ENCODE assay signal across 8 mouse cellular contexts in the genomic region with DNA sequence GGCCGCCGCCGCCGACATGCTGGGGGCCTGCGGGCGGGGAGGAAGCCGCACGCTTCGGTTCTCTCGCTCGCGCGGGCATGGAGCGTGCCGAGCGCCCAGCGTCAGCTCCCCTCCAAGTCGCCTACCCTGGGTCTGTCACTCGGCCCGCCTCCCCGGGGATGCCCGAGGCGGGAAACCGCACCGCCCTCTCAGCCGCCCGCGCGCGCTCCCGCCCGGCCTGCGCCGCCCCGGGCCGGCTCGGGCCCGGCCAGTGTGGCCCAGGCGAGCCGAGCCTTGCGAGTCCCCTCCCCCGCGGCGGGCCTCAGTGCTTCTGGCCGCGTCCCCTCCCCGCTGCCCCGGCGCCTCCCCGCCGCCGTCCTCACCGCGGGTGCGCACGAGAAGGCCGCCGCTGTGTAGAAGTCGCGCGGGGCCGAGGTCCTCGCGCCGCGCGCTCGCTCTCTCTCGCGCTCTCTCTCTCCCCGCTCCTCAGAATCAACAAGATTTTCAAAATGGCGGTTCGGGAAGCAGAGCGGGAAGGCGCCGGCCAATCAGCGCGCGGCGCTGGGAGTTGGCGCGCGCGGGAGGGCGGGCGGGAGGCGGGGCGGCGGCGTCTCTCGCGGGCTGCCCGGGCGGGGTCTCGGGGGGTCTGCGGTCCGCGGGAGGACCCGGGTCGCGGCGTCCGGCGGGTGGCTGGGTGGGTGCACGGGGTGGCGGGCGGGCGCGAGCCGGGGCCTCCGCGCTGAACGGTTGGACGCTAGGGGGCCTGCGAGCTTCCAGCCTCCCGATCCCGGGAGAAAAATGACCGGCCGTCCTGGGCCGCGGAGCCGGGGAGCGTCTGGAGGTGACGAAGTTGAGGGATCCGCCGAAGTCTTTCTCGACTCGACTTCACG. TPM values are rescaled to one million over a fixed set of nuclear protein-coding genes. Genes with fewer than 3 reads are reported as not detected.
DNase-seq lines count a peak whose midpoint lies in the region; ATAC-seq and TF ChIP-seq lines count a peak whose summit lies in the region.

A gene (minus strand): TSS at position 491 of the 869 bp plus-strand sequence.

- H3K4me3 ChIP-seq in ES-E14 (ENCODE audit: insufficient read depth in 1 of 2, low read depth in 1 of 2, low read length in 2 of 2, poor library complexity in 1 of 2, severe bottlenecking in 1 of 2), result peak within 1 kb of the TSS; percentile 89 to 98
- peak within 1 kb of the TSS; percentile 83 for H3K4me3 ChIP-seq in forebrain, embryonic 15.5 days
- H3K4me3 ChIP-seq in neural tube, embryonic 14.5 days (ENCODE audit: low read depth, low read length), result peak within 1 kb of the TSS; percentile 98

- ATAC-seq in forebrain, embryonic 15.5 days (replicated peaks), result peak; percentile 94
- ATAC-seq in neural tube, embryonic 14.5 days (ENCODE audit: low read depth), result peak; percentile 94

- DNase-seq in ES-E14 (ENCODE audit: low read depth, low spot score), result peak; percentile 76
- peak; percentile 77 for DNase-seq in cerebellum, adult 11 months
- peak; percentile 78 for DNase-seq in heart, postnatal 25 days (ENCODE audit: low spot score)
- peak; percentile 70 to 88 for DNase-seq in layer of hippocampus, adult 18-20 months (ENCODE audit: low spot score in 2 of 2)
- peak; percentile 86 to 87 for DNase-seq in lung, adult 18-20 months
- DNase-seq in testis, postnatal 10 days (ENCODE audit: low spot score), result peak; percentile 87

- peaks cover 5% of the 10 kb centered on the region for H3K36me3 ChIP-seq in ES-E14 (ENCODE audit: control insufficient read depth, insufficient read depth, low read length, poor library complexity, severe bottlenecking)
- H3K36me3 ChIP-seq in forebrain, embryonic 15.5 days, result peaks cover 6% of the 10 kb centered on the region; the same call in 1 of the 2 replicates
- no peaks in the 10 kb centered on the region for H3K36me3 ChIP-seq in neural tube, embryonic 14.5 days (ENCODE audit: control insufficient read depth, insufficient read depth, low read length)

- H3K27ac ChIP-seq in ES-E14 (ENCODE audit: insufficient read depth, low read depth, low read length, poor library complexity, severe bottlenecking), result peak within 1 kb of the TSS; percentile 94
- peak within 1 kb of the TSS; percentile 98 for H3K27ac ChIP-seq in forebrain, embryonic 15.5 days (replicated peaks)
- peak within 1 kb of the TSS; percentile 98 for H3K27ac ChIP-seq in neural tube, embryonic 14.5 days (ENCODE audit: low read depth, low read length)

- under 1% methylated on average over 109 of the region's 129 CpGs for WGBS in forebrain, embryonic 15.5 days
- under 1% methylated on average over 98 of the region's 129 CpGs for WGBS in neural tube, embryonic 14.5 days

- H3K27me3 ChIP-seq in forebrain, embryonic 15.5 days, result no peaks in the 10 kb centered on the region
- no peaks in the 10 kb centered on the region for H3K27me3 ChIP-seq in neural tube, embryonic 14.5 days (ENCODE audit: control insufficient read depth, insufficient read depth, low read length)

- intact Hi-C loops in heart, postnatal 25 days (cut with DNase I), result loop anchor here (5.0 kb wide), 1 partner anchor 86 kb away; no protein-coding TSS in a partner anchor

- in situ Hi-C loops in ES-E14 (cut with MboI; ENCODE audit: low sequenced_read_pairs in 2 of 2, unreplicated experiment in 2 of 2), result no loop called here

- no peaks in the 10 kb centered on the region for H3K9me3 ChIP-seq in ES-E14 (ENCODE audit: control insufficient read depth, insufficient read depth, low read depth, low read length)
- no peaks in the 10 kb centered on the region for H3K9me3 ChIP-seq in forebrain, embryonic 15.5 days
- no peaks in the 10 kb centered on the region for H3K9me3 ChIP-seq in neural tube, embryonic 14.5 days (ENCODE audit: control insufficient read depth, low read length)

- H3K9ac ChIP-seq in ES-E14 (ENCODE audit: insufficient read depth, low read depth, low read length, poor library complexity, severe bottlenecking), result peak within 1 kb of the TSS; percentile 100
- H3K9ac ChIP-seq in forebrain, embryonic 15.5 days (replicated peaks), result peak within 1 kb of the TSS; percentile 86
- H3K9ac ChIP-seq in neural tube, embryonic 14.5 days (replicated peaks; ENCODE audit: low read depth, low read length), result peak within 1 kb of the TSS; percentile 90

- peak within 1 kb of the TSS; percentile 52 for H3K4me2 ChIP-seq in forebrain, embryonic 15.5 days (replicated peaks)
- peak within 1 kb of the TSS; percentile 83 for H3K4me2 ChIP-seq in neural tube, embryonic 14.5 days (ENCODE audit: low read depth, low read length)

- H3K4me1 ChIP-seq in ES-E14 (ENCODE audit: control insufficient read depth in 2 of 2, insufficient read depth in 2 of 2, low read length in 2 of 2, poor library complexity in 1 of 2), result peaks cover 5 to 6% of the 10 kb centered on the region in 2 experiments; a peak in 2 of 4 replicates
- H3K4me1 ChIP-seq in forebrain, embryonic 15.5 days, result peaks cover 29% of the 10 kb centered on the region
- peaks cover 18% of the 10 kb centered on the region; the same call in 1 of the 2 replicates for H3K4me1 ChIP-seq in neural tube, embryonic 14.5 days (ENCODE audit: control insufficient read depth, insufficient read depth, low read length)

TF ChIP-seq in ES-E14, 5 proteins besides CTCF, POLR2A, EP300 and RAD21:
- TF ChIP-seq HCFC1 (IDR thresholded peaks at IDR 0.05; ENCODE audit: borderline replicate concordance, insufficient read depth, low read length) (peak; percentile 14; the same call in 1 of the 2 replicates), CHD2 (IDR thresholded peaks at IDR 0.05; ENCODE audit: low read depth, low read length) (no peak), MAFK (IDR thresholded peaks at IDR 0.05; ENCODE audit: insufficient read depth, low read depth, low read length) (no peak), ZNF384 (IDR thresholded peaks at IDR 0.05; ENCODE audit: low read depth, low read length) (no peak)
TF ChIP-seq in ES-E14: peak in this region for 1.

RNA-seq across cellular contexts. Expression of the gene that starts here (rescaled TPM):
- 98.9 and 120 TPM in 2 replicates for total RNA-seq in ES-E14 (2012; rRNA removed)
- polyA plus RNA-seq in forebrain, embryonic 15.5 days (2015; fragmentation: Nextera tagmentation; extraction: Ambion mirVana), result 181 and 205 TPM in 2 replicates
- total RNA-seq in heart, postnatal 25 days (2021), result 10 to 100 TPM; 30.5 to 37.1 TPM
- 10 to 100 TPM; 45.1 to 45.8 TPM for total RNA-seq in layer of hippocampus, adult 18-20 months (2021)
- 93.0 and 100.0 TPM in 2 replicates for polyA plus RNA-seq in neural tube, embryonic 14.5 days (2014; fragmentation: Nextera tagmentation; extraction: Ambion mirVana)

Comparison
In these comparisons a context has a peak if more than half of its experiments do, and no peak if none do; other contexts are left out.
1. Peak in every context shown above with its lines: DNase-seq, ATAC-seq, H3K4me3 ChIP-seq and H3K27ac ChIP-seq.